Mouse (Mus musculus): ENCODE measurements around the gene Cnn3. TPM values are rescaled to one million over a fixed set of nuclear protein-coding genes. Genes with fewer than 3 reads are reported as not detected.

The Cnn3 gene
- polyA plus RNA-seq (2014; fragmentation: Nextera tagmentation; extraction: Ambion mirVana) = 488 and 525 TPM in 2 replicates

DNA sequence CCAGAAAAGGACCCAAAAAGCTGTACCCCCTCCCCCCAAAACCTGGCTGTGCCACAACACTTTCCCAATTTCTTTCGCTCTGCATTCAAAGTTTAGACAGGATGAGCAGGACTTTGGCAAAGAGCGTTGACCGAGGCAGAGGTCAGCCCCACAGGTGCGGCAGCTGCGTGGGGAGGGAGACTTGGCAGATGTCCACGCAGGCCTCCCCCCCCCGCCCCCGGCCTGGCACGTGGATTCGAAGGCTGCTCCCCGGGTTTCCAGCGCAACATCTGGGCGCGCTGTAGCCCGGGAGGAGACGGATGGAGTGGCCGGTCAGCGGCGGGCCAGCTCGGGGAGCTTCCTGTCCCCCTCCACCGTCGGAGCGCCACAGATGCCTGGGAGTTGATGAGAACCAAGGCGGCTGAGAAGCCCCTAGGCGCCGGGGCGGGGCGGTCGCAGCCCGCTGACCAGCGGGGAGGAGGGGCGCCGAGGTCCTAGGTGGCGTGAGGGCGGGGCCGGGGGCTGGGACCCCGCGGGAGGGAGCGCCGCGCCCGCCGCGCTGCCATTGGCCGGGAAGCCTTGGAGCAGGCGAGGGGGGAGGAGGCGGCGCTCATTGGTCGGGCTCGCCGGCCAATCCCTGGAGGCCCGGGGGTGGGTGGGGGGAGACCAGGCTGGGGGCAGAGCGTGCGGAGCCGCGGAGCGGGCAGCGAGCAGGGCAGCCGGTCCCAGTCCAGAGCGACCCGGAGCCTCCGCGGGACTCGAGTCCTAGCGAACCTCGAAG is at the start of gene Cnn3:
Gene Cnn3, plus strand, starts transcription at position 637 of the 760 bp plus-strand sequence.
- Histone ChIP-seq H3K9ac (ENCODE audit: low read depth, low read length) (peak within 1 kb of the TSS; percentile 97), H3K27me3 (ENCODE audit: control insufficient read depth, insufficient read depth, low read length) (no peaks in the 10 kb centered on the region), H3K27ac (ENCODE audit: low read depth, low read length) (peak within 1 kb of the TSS; percentile 98), H3K9me3 (replicated peaks; ENCODE audit: control insufficient read depth, low read length) (no peaks in the 10 kb centered on the region), H3K36me3 (ENCODE audit: control insufficient read depth, insufficient read depth, low read length) (no peaks in the 10 kb centered on the region), H3K4me3 (ENCODE audit: low read depth, low read length) (peak within 1 kb of the TSS; percentile 88), H3K4me2 (peak within 1 kb of the TSS; percentile 92), H3K4me1 (ENCODE audit: control insufficient read depth, insufficient read depth, low read length) (peaks cover 31% of the 10 kb centered on the region)
- peak; percentile 90 for ATAC-seq (replicated peaks; ENCODE audit: insufficient number of reproducible peaks, low FRiP score, low TSS enrichment)
- WGBS (ENCODE audit: insufficient replicate concordance) = under 1% methylated on average over 58 of the region's 66 CpGs

DNA sequence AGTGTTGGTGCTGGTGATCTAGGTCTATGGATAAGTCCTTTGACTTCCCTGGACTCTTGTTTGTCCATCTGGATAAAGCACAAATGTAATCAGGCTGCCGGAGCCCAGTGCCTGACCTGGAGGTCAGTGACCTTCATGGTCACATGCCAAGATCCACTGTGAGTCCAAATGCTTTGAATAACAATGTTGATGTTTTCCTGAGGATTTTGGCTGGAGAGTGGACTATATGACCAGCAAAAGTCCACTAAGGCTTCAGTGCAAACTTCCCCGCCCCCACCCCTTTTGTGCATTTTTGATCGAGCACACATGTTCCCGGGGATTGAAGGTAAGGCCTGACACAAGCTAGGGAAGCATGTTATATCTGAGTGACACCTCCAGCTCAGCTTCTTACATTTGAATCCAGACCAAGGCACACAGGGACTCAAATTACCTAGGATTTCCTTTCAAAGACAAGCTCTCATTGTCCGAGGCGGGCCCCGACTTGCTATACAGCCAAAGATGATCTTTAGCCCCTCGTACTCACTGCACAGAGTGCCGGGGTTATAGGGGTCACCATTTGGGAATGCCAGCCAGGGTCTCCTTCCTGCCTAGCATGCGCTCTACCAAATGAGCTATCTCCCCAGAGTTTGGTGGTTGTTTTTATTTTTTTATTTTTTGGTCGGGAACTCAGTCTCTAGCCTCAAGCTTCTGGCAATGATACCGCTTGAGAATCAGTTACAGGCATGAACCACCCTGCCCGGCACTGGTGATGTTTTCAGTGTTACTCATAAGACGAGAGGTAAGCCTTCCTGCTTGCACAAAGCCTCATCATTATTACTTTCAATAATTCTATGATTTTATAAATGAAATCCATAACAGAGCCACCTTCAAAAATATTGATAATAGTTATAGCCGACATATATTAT is 47.3 kb upstream of the Cnn3 start:
- Histone ChIP-seq H3K4me2 (no peak overlapping the region), H3K9me3 (replicated peaks; ENCODE audit: control insufficient read depth, low read length) (no peaks in the 10 kb centered on the region), H3K4me3 (ENCODE audit: low read depth, low read length) (no peak overlapping the region), H3K9ac (ENCODE audit: low read depth, low read length) (no peak overlapping the region), H3K27me3 (ENCODE audit: control insufficient read depth, insufficient read depth, low read length) (no peaks in the 10 kb centered on the region), H3K36me3 (ENCODE audit: control insufficient read depth, insufficient read depth, low read length) (no peaks in the 10 kb centered on the region), H3K4me1 (ENCODE audit: control insufficient read depth, insufficient read depth, low read length) (peaks cover 2% of the 10 kb centered on the region), H3K27ac (ENCODE audit: low read depth, low read length) (no peak overlapping the region)
- 70% methylated on average over 15 of the region's 15 CpGs for WGBS (ENCODE audit: insufficient replicate concordance)
- no peak for ATAC-seq (replicated peaks; ENCODE audit: insufficient number of reproducible peaks, low FRiP score, low TSS enrichment)

- H3K4me1 ChIP-seq (ENCODE audit: control insufficient read depth, insufficient read depth, low read length) = no peaks in the 10 kb centered on the region; the same call in 1 of the 2 replicates
- no peak overlapping the region; the same call in 1 of the 2 replicates for H3K4me2 ChIP-seq
- no peaks in the 10 kb centered on the region for H3K27me3 ChIP-seq (ENCODE audit: control insufficient read depth, insufficient read depth, low read length)
- no peak overlapping the region for H3K9ac ChIP-seq (ENCODE audit: low read depth, low read length)
- H3K9me3 ChIP-seq (replicated peaks; ENCODE audit: control insufficient read depth, low read length) = no peaks in the 10 kb centered on the region
- ATAC-seq (replicated peaks; ENCODE audit: insufficient number of reproducible peaks, low FRiP score, low TSS enrichment) = no peak
- no peak overlapping the region for H3K27ac ChIP-seq (ENCODE audit: low read depth, low read length)
- H3K36me3 ChIP-seq (ENCODE audit: control insufficient read depth, insufficient read depth, low read length) = no peaks in the 10 kb centered on the region
- WGBS (ENCODE audit: insufficient replicate concordance) = 68% methylated on average over 5 of the region's 5 CpGs
- no peak overlapping the region for H3K4me3 ChIP-seq (ENCODE audit: low read depth, low read length)
These were observed 46.6 kb upstream of the Cnn3 start for GRCm38 (mm10) chr3:121379699-121380098.

DNA sequence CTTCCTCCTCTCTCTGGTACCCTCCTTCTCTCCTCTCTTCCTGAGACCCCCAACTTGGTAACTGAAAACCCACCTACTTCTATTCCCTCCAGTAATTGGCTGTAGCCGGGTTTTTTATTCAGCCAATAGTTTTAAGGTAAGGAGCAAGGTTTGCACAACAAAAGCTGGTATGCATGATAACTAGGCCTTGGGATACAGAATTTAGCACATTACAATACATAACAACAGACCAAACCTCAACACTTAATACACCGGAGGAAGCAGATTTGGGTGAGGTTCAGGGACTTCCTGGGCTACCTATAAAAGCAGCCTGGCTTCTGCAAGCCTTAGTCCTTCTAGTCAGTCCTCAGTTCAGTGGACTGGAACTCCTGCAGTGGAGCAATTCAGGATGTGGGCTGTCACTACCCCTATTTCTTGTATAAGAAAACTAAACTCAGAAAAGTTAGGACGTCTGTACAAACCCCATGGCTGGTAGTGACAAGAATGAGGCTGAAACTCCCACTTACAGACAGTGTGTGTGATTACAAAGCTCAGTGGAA is 38.8 kb upstream of the Cnn3 start:
- 63% methylated on average over 3 of the region's 3 CpGs for WGBS (ENCODE audit: insufficient replicate concordance)
- Histone ChIP-seq H3K4me1 (ENCODE audit: control insufficient read depth, insufficient read depth, low read length) (peaks cover 7% of the 10 kb centered on the region), H3K4me3 (ENCODE audit: low read depth, low read length) (no peak overlapping the region), H3K4me2 (no peak overlapping the region), H3K27me3 (ENCODE audit: control insufficient read depth, insufficient read depth, low read length) (no peaks in the 10 kb centered on the region), H3K36me3 (ENCODE audit: control insufficient read depth, insufficient read depth, low read length) (no peaks in the 10 kb centered on the region), H3K9me3 (replicated peaks; ENCODE audit: control insufficient read depth, low read length) (no peaks in the 10 kb centered on the region), H3K9ac (ENCODE audit: low read depth, low read length) (no peak overlapping the region), H3K27ac (ENCODE audit: low read depth, low read length) (no peak overlapping the region)
- no peak for ATAC-seq (replicated peaks; ENCODE audit: insufficient number of reproducible peaks, low FRiP score, low TSS enrichment)

DNA sequence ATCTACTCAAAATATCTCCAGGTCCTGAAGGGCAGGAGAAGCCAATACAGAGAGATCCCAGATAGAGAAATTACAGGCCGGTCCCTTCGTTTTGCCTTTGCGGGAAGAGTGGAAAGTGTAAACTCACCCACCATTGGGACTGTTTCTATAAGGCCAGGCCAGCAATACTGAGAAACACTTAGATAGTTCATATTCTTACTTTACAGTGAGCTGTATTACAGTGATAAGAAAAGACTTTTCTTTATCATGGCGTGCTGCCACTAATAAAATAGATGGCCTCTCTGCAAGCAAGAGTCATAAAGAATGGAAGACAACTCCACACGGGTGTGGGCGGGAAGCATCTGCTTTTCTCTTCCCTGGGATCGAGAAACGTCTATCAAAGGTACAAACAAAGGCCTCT is 36.9 kb upstream of the Cnn3 start:
- 80% methylated on average over 8 of the region's 8 CpGs for WGBS (ENCODE audit: insufficient replicate concordance)
- Histone ChIP-seq H3K4me3 (ENCODE audit: low read depth, low read length) (no peak overlapping the region), H3K27me3 (ENCODE audit: control insufficient read depth, insufficient read depth, low read length) (no peaks in the 10 kb centered on the region), H3K36me3 (ENCODE audit: control insufficient read depth, insufficient read depth, low read length) (no peaks in the 10 kb centered on the region), H3K4me1 (ENCODE audit: control insufficient read depth, insufficient read depth, low read length) (peaks cover 7% of the 10 kb centered on the region), H3K27ac (ENCODE audit: low read depth, low read length) (no peak overlapping the region), H3K9ac (ENCODE audit: low read depth, low read length) (no peak overlapping the region), H3K9me3 (replicated peaks; ENCODE audit: control insufficient read depth, low read length) (no peaks in the 10 kb centered on the region), H3K4me2 (no peak overlapping the region)
- no peak for ATAC-seq (replicated peaks; ENCODE audit: insufficient number of reproducible peaks, low FRiP score, low TSS enrichment)

GRCm38 (mm10) chr3:121389860-121390530 is 36.3 kb upstream of the Cnn3 start:
- Histone ChIP-seq H3K4me3 (ENCODE audit: low read depth, low read length) (no peak overlapping the region), H3K9ac (ENCODE audit: low read depth, low read length) (no peak overlapping the region)

GRCm38 (mm10) chr3:121390724-121391123 is 35.6 kb upstream of the Cnn3 start:
- H3K9ac ChIP-seq (ENCODE audit: low read depth, low read length) = no peak overlapping the region
- no peaks in the 10 kb centered on the region for H3K27me3 ChIP-seq (ENCODE audit: control insufficient read depth, insufficient read depth, low read length)
- peaks cover 10% of the 10 kb centered on the region for H3K4me1 ChIP-seq (ENCODE audit: control insufficient read depth, insufficient read depth, low read length)
- ATAC-seq (replicated peaks; ENCODE audit: insufficient number of reproducible peaks, low FRiP score, low TSS enrichment) = 0 out of 2 replicates have a peak, but pooled peaks have one; percentile 27
- no peak overlapping the region for H3K4me3 ChIP-seq (ENCODE audit: low read depth, low read length)
- WGBS (ENCODE audit: insufficient replicate concordance) = 53% methylated on average over 7 of the region's 7 CpGs
- H3K27ac ChIP-seq (ENCODE audit: low read depth, low read length) = 0 out of 2 replicates have a peak overlapping the region, but pooled peaks have one; percentile 6
- no peaks in the 10 kb centered on the region for H3K36me3 ChIP-seq (ENCODE audit: control insufficient read depth, insufficient read depth, low read length)
- H3K9me3 ChIP-seq (replicated peaks; ENCODE audit: control insufficient read depth, low read length) = no peaks in the 10 kb centered on the region
- H3K4me2 ChIP-seq = peak overlapping the region; percentile 41; the same call in 1 of the 2 replicates

More at GRCm38 (mm10) chr3:121389860-121390530, 36.3 kb upstream of the Cnn3 start:
- Histone ChIP-seq H3K27ac (ENCODE audit: low read depth, low read length) (peak overlapping the region; percentile 54; the same call in 1 of the 2 replicates), H3K27me3 (ENCODE audit: control insufficient read depth, insufficient read depth, low read length) (no peaks in the 10 kb centered on the region), H3K9me3 (replicated peaks; ENCODE audit: control insufficient read depth, low read length) (no peaks in the 10 kb centered on the region), H3K4me2 (peak overlapping the region; percentile 41), H3K4me1 (ENCODE audit: control insufficient read depth, insufficient read depth, low read length) (peaks cover 9% of the 10 kb centered on the region), H3K36me3 (ENCODE audit: control insufficient read depth, insufficient read depth, low read length) (no peaks in the 10 kb centered on the region)
- 34% methylated on average over 17 of the region's 17 CpGs for WGBS (ENCODE audit: insufficient replicate concordance)
- no peak for ATAC-seq (replicated peaks; ENCODE audit: insufficient number of reproducible peaks, low FRiP score, low TSS enrichment)

All from heart, embryonic 11.5 days (tissue).